In genomic region chr2:92598941-92599486, GRCm38 (mm10) we compare ENCODE assay signal across 7 mouse cellular contexts. TPM values are rescaled to one million over a fixed set of nuclear protein-coding genes. Genes with fewer than 3 reads are reported as not detected.
DNase-seq lines count a peak whose midpoint lies in the region; ATAC-seq and TF ChIP-seq lines count a peak whose summit lies in the region.

No protein-coding gene starts in this region.

- no peak for DNase-seq in lung, postnatal 25 days (ENCODE audit: low spot score)
- no peak for DNase-seq in stomach, postnatal 0 days (ENCODE audit: low spot score)
- no peak for DNase-seq in gastrocnemius, adult 8-10 months (ENCODE audit: low spot score in 2 of 2)
- DNase-seq in T-cell, adult 2 months (ENCODE audit: low spot score): no peak

- H3K36me3 ChIP-seq in lung, embryonic 15.5 days: no peaks in the 10 kb centered on the region
- no peaks in the 10 kb centered on the region for H3K36me3 ChIP-seq in forebrain, embryonic 13.5 days (ENCODE audit: poor library complexity, severe bottlenecking)
- H3K36me3 ChIP-seq in liver, embryonic 12.5 days: no peaks in the 10 kb centered on the region
- no peaks in the 10 kb centered on the region for H3K36me3 ChIP-seq in stomach, postnatal 0 days (ENCODE audit: control insufficient read depth, insufficient read depth, low read length)

- 31% methylated on average over 7 of the region's 11 CpGs for WGBS in lung, embryonic 15.5 days
- 35% methylated on average over 10 of the region's 11 CpGs for WGBS in forebrain, embryonic 13.5 days
- WGBS in liver, embryonic 12.5 days (ENCODE audit: insufficient replicate concordance): 24% methylated on average over 11 of the region's 11 CpGs
- 36% methylated on average over 8 of the region's 11 CpGs for WGBS in stomach, postnatal 0 days

- no peak overlapping the region for H3K9ac ChIP-seq in lung, embryonic 15.5 days
- peak overlapping the region; percentile 84; the same call in 1 of the 2 replicates for H3K9ac ChIP-seq in forebrain, embryonic 13.5 days
- no peak overlapping the region for H3K9ac ChIP-seq in liver, embryonic 12.5 days
- no peak overlapping the region for H3K9ac ChIP-seq in stomach, postnatal 0 days (ENCODE audit: low read length)

- no peaks in the 10 kb centered on the region for H3K9me3 ChIP-seq in lung, embryonic 15.5 days
- H3K9me3 ChIP-seq in forebrain, embryonic 13.5 days (replicated peaks): no peaks in the 10 kb centered on the region
- no peaks in the 10 kb centered on the region for H3K9me3 ChIP-seq in liver, embryonic 12.5 days (replicated peaks)
- no peaks in the 10 kb centered on the region for H3K9me3 ChIP-seq in stomach, postnatal 0 days (ENCODE audit: control insufficient read depth, low read length)

- no peak overlapping the region for H3K27ac ChIP-seq in lung, embryonic 15.5 days
- H3K27ac ChIP-seq in forebrain, embryonic 13.5 days: peak overlapping the region; percentile 22; the same call in 1 of the 2 replicates
- H3K27ac ChIP-seq in liver, embryonic 12.5 days: no peak overlapping the region
- H3K27ac ChIP-seq in stomach, postnatal 0 days (replicated peaks): no peak overlapping the region

- peaks cover 13% of the 10 kb centered on the region for H3K4me1 ChIP-seq in lung, embryonic 15.5 days
- H3K4me1 ChIP-seq in forebrain, embryonic 13.5 days: peaks cover 29% of the 10 kb centered on the region
- peaks cover 11% of the 10 kb centered on the region; the same call in 1 of the 2 replicates for H3K4me1 ChIP-seq in liver, embryonic 12.5 days
- H3K4me1 ChIP-seq in stomach, postnatal 0 days (replicated peaks; ENCODE audit: control insufficient read depth, insufficient read depth): no peaks in the 10 kb centered on the region

- peak overlapping the region; percentile 62 for H3K4me3 ChIP-seq in lung, embryonic 15.5 days
- H3K4me3 ChIP-seq in forebrain, embryonic 13.5 days: peak overlapping the region; percentile 81
- H3K4me3 ChIP-seq in liver, embryonic 12.5 days: peak overlapping the region; percentile 54
- peak overlapping the region; percentile 60 for H3K4me3 ChIP-seq in stomach, postnatal 0 days (ENCODE audit: low read depth, low read length)

- peak overlapping the region; percentile 100 for H3K4me2 ChIP-seq in lung, embryonic 15.5 days
- H3K4me2 ChIP-seq in forebrain, embryonic 13.5 days: peak overlapping the region; percentile 94
- peak overlapping the region; percentile 76 for H3K4me2 ChIP-seq in liver, embryonic 12.5 days
- peak overlapping the region; percentile 89 for H3K4me2 ChIP-seq in stomach, postnatal 0 days (replicated peaks; ENCODE audit: low read depth)

- peaks cover 60% of the 10 kb centered on the region for H3K27me3 ChIP-seq in lung, embryonic 15.5 days
- peaks cover 12% of the 10 kb centered on the region; the same call in 1 of the 2 replicates for H3K27me3 ChIP-seq in forebrain, embryonic 13.5 days
- peaks cover 87% of the 10 kb centered on the region for H3K27me3 ChIP-seq in liver, embryonic 12.5 days (replicated peaks)
- H3K27me3 ChIP-seq in stomach, postnatal 0 days (ENCODE audit: control insufficient read depth, insufficient read depth, low read length): no peaks in the 10 kb centered on the region; the same call in 1 of the 2 replicates

- no peak for TF ChIP-seq EP300 in stomach, postnatal 0 days (optimal IDR thresholded peaks at IDR 0.05)

- ATAC-seq in lung, embryonic 15.5 days (ENCODE audit: borderline replicate concordance, extremely low read depth, low FRiP score, low TSS enrichment): no peak; the same call in 1 of the 2 replicates
- peak; percentile 50 for ATAC-seq in forebrain, embryonic 13.5 days
- ATAC-seq in liver, embryonic 12.5 days: no peak
- no peak for ATAC-seq in stomach, postnatal 0 days (ENCODE audit: low FRiP score, low TSS enrichment)

- TF ChIP-seq CTCF in stomach, postnatal 0 days (IDR thresholded peaks at IDR 0.05; ENCODE audit: low read depth): no peak

RNA-seq across cellular contexts. Expression of gene Chst1, which starts 0.5 kb away (rescaled TPM):
- polyA plus RNA-seq in lung, embryonic 15.5 days (2015; fragmentation: Nextera tagmentation; extraction: Ambion mirVana): 1.8 and 2.0 TPM in 2 replicates
- 13.9 and 18.9 TPM in 2 replicates for polyA plus RNA-seq in forebrain, embryonic 13.5 days (2015; fragmentation: Nextera tagmentation; extraction: Ambion mirVana)
- polyA plus RNA-seq in liver, embryonic 12.5 days (2016; fragmentation: Nextera tagmentation; extraction: Ambion mirVana): 0.56 and 0.59 TPM in 2 replicates
- 3.0 TPM in 2 replicates for polyA plus RNA-seq in stomach, postnatal 0 days (2015; fragmentation: Nextera tagmentation; extraction: Ambion mirVana)
- total RNA-seq in gastrocnemius, adult 8-10 months (2022): 1 to 10 TPM in 2 of 4 experiments, under 1 TPM in 2; 0.61 to 1.6 (median 0.95) TPM
